Comparison of ENCODE assay signal across 28 mouse cellular contexts in the genomic region with DNA sequence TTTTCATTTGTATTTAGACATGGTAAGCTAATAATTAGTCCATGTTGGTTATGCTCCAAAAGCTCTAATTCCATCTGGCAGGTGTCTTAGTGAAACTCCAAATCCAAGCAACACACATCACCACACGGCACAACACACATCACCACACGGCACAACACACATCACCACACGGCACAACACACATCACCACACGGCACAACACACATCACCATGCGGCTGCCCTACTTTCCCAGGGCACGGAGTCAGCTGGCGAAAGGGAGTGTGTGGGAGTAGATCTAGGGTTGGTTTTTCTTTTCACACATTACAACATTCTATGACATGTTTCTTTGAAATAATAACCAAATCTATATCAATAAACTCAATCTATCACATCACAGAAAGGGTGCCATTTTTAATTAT.
A peak's percentile ranks its signal among the peaks of the same experiment; 100 is the strongest.
DNase-seq lines count a peak whose midpoint lies in the region; ATAC-seq and TF ChIP-seq lines count a peak whose summit lies in the region.
"Had no signal": no experiment of that assay in that cellular context is flagged by ENCODE, and none has a peak within 500 bp of the region (broad histone marks: within the 10 kb centered on the region; RNA-seq: fewer than 3 reads in every experiment).

No protein-coding gene starts in this region.

- 43% methylated on average over 7 of the region's 7 CpGs for WGBS in forebrain, embryonic 16.5 days
- WGBS in forebrain, embryonic 12.5 days: 90% methylated on average over 7 of the region's 7 CpGs
- 66% methylated on average over 7 of the region's 7 CpGs for WGBS in hindbrain, postnatal 0 days
- WGBS in hindbrain, embryonic 11.5 days: 94% methylated on average over 7 of the region's 7 CpGs
- WGBS in lung, adult 2 months: 97% methylated on average over 7 of the region's 7 CpGs

- no peaks in the 10 kb centered on the region for H3K27me3 ChIP-seq in forebrain, embryonic 16.5 days (replicated peaks; ENCODE audit: control insufficient read depth, insufficient read depth, low read length)
- no peaks in the 10 kb centered on the region for H3K27me3 ChIP-seq in forebrain, embryonic 12.5 days
- no peaks in the 10 kb centered on the region for H3K27me3 ChIP-seq in hindbrain, postnatal 0 days (ENCODE audit: insufficient read depth, low read length)
- H3K27me3 ChIP-seq in hindbrain, embryonic 11.5 days (ENCODE audit: control insufficient read depth, insufficient read depth, low read length): no peaks in the 10 kb centered on the region
- H3K27me3 ChIP-seq: embryonic facial prominence, embryonic 15.5 days; heart, embryonic 12.5 days; kidney, embryonic 15.5 days; limb, embryonic 15.5 days; lung, embryonic 15.5 days; stomach, embryonic 15.5 days had no signal

- DNase-seq in hindbrain, postnatal 0 days (ENCODE audit: low spot score): no peak
- no peak for DNase-seq in hindbrain, embryonic 11.5 days (ENCODE audit: low spot score)
- DNase-seq in cerebellum, adult 9-11 months: peak; percentile 25
- peak; percentile 42 to 51 for DNase-seq in cerebellum, postnatal 25 days
- DNase-seq in lung, adult 2 months: no peak
- DNase-seq in kidney, postnatal 14 days: no peak
- DNase-seq: adrenal gland, postnatal 25 days; B cell, adult 2 months; gastrocnemius, postnatal 25 days; heart, adult 18-20 months; heart, postnatal 4 days; kidney, adult 11 months; kidney, postnatal 4 days; layer of hippocampus, postnatal 36 days; right cerebral cortex, postnatal 25 days had no signal

- H3K36me3 ChIP-seq in forebrain, embryonic 16.5 days (ENCODE audit: control insufficient read depth, insufficient read depth): no peaks in the 10 kb centered on the region; the same call in 1 of the 2 replicates
- no peaks in the 10 kb centered on the region for H3K36me3 ChIP-seq in forebrain, embryonic 12.5 days (replicated peaks)
- no peaks in the 10 kb centered on the region for H3K36me3 ChIP-seq in hindbrain, postnatal 0 days (ENCODE audit: insufficient read depth, low read length)
- H3K36me3 ChIP-seq in hindbrain, embryonic 11.5 days (ENCODE audit: control insufficient read depth, insufficient read depth, low read length): no peaks in the 10 kb centered on the region
- H3K36me3 ChIP-seq: embryonic facial prominence, embryonic 15.5 days; limb, embryonic 15.5 days; lung, embryonic 15.5 days; stomach, embryonic 15.5 days had no signal

- H3K27ac ChIP-seq in forebrain, embryonic 16.5 days (ENCODE audit: low read length): no peak overlapping the region
- no peak overlapping the region for H3K27ac ChIP-seq in forebrain, embryonic 12.5 days
- 0 out of 2 replicates have a peak overlapping the region, but pooled peaks have one; percentile 51 for H3K27ac ChIP-seq in hindbrain, postnatal 0 days
- H3K27ac ChIP-seq in hindbrain, embryonic 11.5 days (ENCODE audit: low read depth, low read length): no peak overlapping the region
- H3K27ac ChIP-seq: embryonic facial prominence, embryonic 10.5 days; embryonic facial prominence, embryonic 15.5 days; limb, embryonic 10.5 days; liver, embryonic 14.5 days; lung, embryonic 15.5 days; stomach, embryonic 15.5 days had no signal

- ATAC-seq in forebrain, embryonic 16.5 days: peak; percentile 61
- ATAC-seq in forebrain, embryonic 12.5 days (ENCODE audit: low FRiP score): no peak
- no peak for ATAC-seq in hindbrain, postnatal 0 days
- ATAC-seq in hindbrain, embryonic 11.5 days (ENCODE audit: low FRiP score): no peak
- ATAC-seq: midbrain, embryonic 16.5 days had no signal

- TF ChIP-seq CTCF in hindbrain, postnatal 0 days (IDR thresholded peaks at IDR 0.05; ENCODE audit: low read depth): no peak
- no peak for TF ChIP-seq CTCF in lung, adult 2 months (IDR thresholded peaks at IDR 0.05; ENCODE audit: insufficient read depth, low read length)

- H3K4me3 ChIP-seq in forebrain, embryonic 16.5 days (replicated peaks; ENCODE audit: low read length): no peak overlapping the region
- H3K4me3 ChIP-seq in forebrain, embryonic 12.5 days (replicated peaks): no peak overlapping the region
- H3K4me3 ChIP-seq in hindbrain, postnatal 0 days (ENCODE audit: low read length): no peak overlapping the region
- H3K4me3 ChIP-seq in hindbrain, embryonic 11.5 days (ENCODE audit: low read depth, low read length): no peak overlapping the region
- H3K4me3 ChIP-seq in lung, adult 2 months (replicated peaks; ENCODE audit: extremely low read depth, low read depth, low read length): no peak overlapping the region
- H3K4me3 ChIP-seq: embryonic facial prominence, embryonic 10.5 days; embryonic facial prominence, embryonic 15.5 days; heart, embryonic 12.5 days; kidney, embryonic 15.5 days; limb, embryonic 10.5 days; limb, embryonic 15.5 days; lung, embryonic 15.5 days; stomach, embryonic 15.5 days had no signal

- peaks cover 9% of the 10 kb centered on the region for H3K4me1 ChIP-seq in forebrain, embryonic 16.5 days (replicated peaks; ENCODE audit: control insufficient read depth, insufficient read depth, low read length)
- peaks cover 5% of the 10 kb centered on the region for H3K4me1 ChIP-seq in forebrain, embryonic 12.5 days
- no peaks in the 10 kb centered on the region; the same call in none of the 2 replicates for H3K4me1 ChIP-seq in hindbrain, postnatal 0 days (ENCODE audit: insufficient read depth, low read length)
- no peaks in the 10 kb centered on the region for H3K4me1 ChIP-seq in hindbrain, embryonic 11.5 days (replicated peaks; ENCODE audit: control insufficient read depth, insufficient read depth, low read length)
- no peaks in the 10 kb centered on the region for H3K4me1 ChIP-seq in lung, adult 2 months (ENCODE audit: control insufficient read depth, insufficient read depth, low read length)
- H3K4me1 ChIP-seq: embryonic facial prominence, embryonic 10.5 days; lung, embryonic 15.5 days; stomach, embryonic 15.5 days had no signal

- H3K9me3 ChIP-seq in forebrain, embryonic 16.5 days (ENCODE audit: control insufficient read depth, low read length): no peaks in the 10 kb centered on the region
- H3K9me3 ChIP-seq in forebrain, embryonic 12.5 days: no peaks in the 10 kb centered on the region
- no peaks in the 10 kb centered on the region for H3K9me3 ChIP-seq in hindbrain, postnatal 0 days (ENCODE audit: low read length)
- no peaks in the 10 kb centered on the region for H3K9me3 ChIP-seq in hindbrain, embryonic 11.5 days (ENCODE audit: control insufficient read depth, low read length)
- H3K9me3 ChIP-seq: embryonic facial prominence, embryonic 10.5 days; embryonic facial prominence, embryonic 15.5 days; heart, embryonic 12.5 days; kidney, embryonic 15.5 days; limb, embryonic 10.5 days; limb, embryonic 15.5 days; lung, embryonic 15.5 days; stomach, embryonic 15.5 days had no signal

- H3K4me2 ChIP-seq in forebrain, embryonic 16.5 days (ENCODE audit: low read length): no peak overlapping the region
- no peak overlapping the region for H3K4me2 ChIP-seq in forebrain, embryonic 12.5 days
- no peak overlapping the region for H3K4me2 ChIP-seq in hindbrain, postnatal 0 days (ENCODE audit: low read depth, low read length)
- H3K4me2 ChIP-seq in hindbrain, embryonic 11.5 days (replicated peaks; ENCODE audit: low read depth, low read length): no peak overlapping the region
- H3K4me2 ChIP-seq: embryonic facial prominence, embryonic 15.5 days; heart, embryonic 12.5 days; kidney, embryonic 15.5 days; limb, embryonic 15.5 days; lung, embryonic 15.5 days; midbrain, embryonic 11.5 days; stomach, embryonic 15.5 days had no signal

- no peak for TF ChIP-seq POLR2A in lung, adult 2 months (IDR thresholded peaks at IDR 0.05; ENCODE audit: borderline replicate concordance, extremely low read depth, low read depth, low read length)

- H3K9ac ChIP-seq in forebrain, embryonic 16.5 days (replicated peaks; ENCODE audit: low read depth, low read length): no peak overlapping the region
- H3K9ac ChIP-seq in forebrain, embryonic 12.5 days: no peak overlapping the region
- H3K9ac ChIP-seq in hindbrain, postnatal 0 days (replicated peaks; ENCODE audit: low read length): no peak overlapping the region
- no peak overlapping the region for H3K9ac ChIP-seq in hindbrain, embryonic 11.5 days (ENCODE audit: low read depth, low read length)
- H3K9ac ChIP-seq: embryonic facial prominence, embryonic 15.5 days; heart, embryonic 12.5 days; kidney, embryonic 15.5 days; limb, embryonic 15.5 days; liver, embryonic 14.5 days; lung, embryonic 15.5 days; stomach, embryonic 15.5 days had no signal

Comparison
In these comparisons a context has a peak if more than half of its experiments do, and no peak if none do; other contexts are left out.
1. DNase-seq: peak in cerebellum, adult 9-11 months (single experiment) and cerebellum, postnatal 25 days (2 of 2); none in hindbrain, postnatal 0 days (single experiment), hindbrain, embryonic 11.5 days (single experiment), lung, adult 2 months (single experiment) and kidney, postnatal 14 days (single experiment).